Mouse (Mus musculus) limb, embryonic 12.5 days (tissue): ENCODE measurements around the gene Slc6a8. TPM values are rescaled to one million over a fixed set of nuclear protein-coding genes. Genes with fewer than 3 reads are reported as not detected.

ENCODE experiments used
- ATAC-seq: fragments of 200-750 bp; cut with Nextera tagmentation; 2 replicates; pipeline ENCODE4 v1.8.0; 2017; ENCODE audit warnings: low read depth, moderate TSS enrichment; ENCODE audit not compliant: insufficient number of reproducible peaks, insufficient read depth, low FRiP score, low TSS enrichment
- H3K27ac ChIP-seq: fragments of 300-500 bp; sonication (generic); 2 replicates; pipeline ENCODE4 v1.5.1; 2016; ENCODE audit warnings: mild to moderate bottlenecking, moderate library complexity
- H3K27me3 ChIP-seq: fragments of 300-500 bp; sonication (generic); 2 replicates; pipeline ENCODE4 v1.6.1; 2016; ENCODE audit warnings: mild to moderate bottlenecking, moderate library complexity
- H3K36me3 ChIP-seq: fragments of 300-500 bp; sonication (generic); 2 replicates; pipeline ENCODE4 v1.6.1; 2016; ENCODE audit warnings: mild to moderate bottlenecking, moderate library complexity
- H3K4me1 ChIP-seq: fragments of 300-500 bp; sonication (generic); replicated peaks from 2 replicates; pipeline ENCODE4 v1.6.1; 2016
- H3K4me2 ChIP-seq: fragments of 300-500 bp; sonication (generic); 2 replicates; pipeline ENCODE4 v1.6.1; 2016; ENCODE audit warnings: mild to moderate bottlenecking, moderate library complexity
- H3K4me3 ChIP-seq: fragments of 300-500 bp; sonication (generic); replicated peaks from 2 replicates; pipeline ENCODE4 v1.5.1; 2016; ENCODE audit warnings: mild to moderate bottlenecking
- H3K9ac ChIP-seq: fragments of 300-500 bp; sonication (generic); replicated peaks from 2 replicates; pipeline ENCODE4 v1.6.1; 2016; ENCODE audit warnings: mild to moderate bottlenecking, moderate library complexity
- H3K9me3 ChIP-seq: fragments of 300-500 bp; sonication (generic); 2 replicates; pipeline ENCODE4 v1.6.1; 2016; ENCODE audit warnings: mild to moderate bottlenecking, moderate library complexity
- WGBS: fragments of 180-500 bp; shearing (Covaris S2); methylation state at CpG from one replicate; pipeline ENCODE4 v1.1.7; 2016; 5-methylcytosine and 5-hydroxymethylcytosine counted together
- polyA plus RNA-seq: library from polyadenylated mRNA; unstranded; fragments of >200 nt; fragmentation: Nextera tagmentation; extraction: Ambion mirVana; gene quantifications from 2 replicates; pipeline ENCODE4 v1.2.1, GENCODE M21; 2016

Slc6a8 gene
- polyA plus RNA-seq, 1 experiment from 2014 or later, result 7.3 TPM

GRCm38 (mm10) chrX:73658391-73658790, 14.6 kb upstream of the Slc6a8 start:
- Histone ChIP-seq H3K9ac (no peak overlapping the region), H3K4me3 (no peak overlapping the region), H3K9me3 (no peaks in the 10 kb centered on the region), H3K4me2 (0 out of 2 replicates have a peak overlapping the region, but pooled peaks have one; percentile 71), H3K4me1 (0 out of 2 replicates have a peak, but pooled peaks cover 4% of the 10 kb centered on the region), H3K27me3 (peaks cover 28% of the 10 kb centered on the region), H3K27ac (no peak overlapping the region), H3K36me3 (no peaks in the 10 kb centered on the region)
- ATAC-seq, result no peak
- 57% methylated on average over 7 of the region's 7 CpGs for WGBS

- H3K4me1 ChIP-seq, result 0 out of 2 replicates have a peak, but pooled peaks cover 4% of the 10 kb centered on the region
- H3K9ac ChIP-seq, result no peak overlapping the region
- H3K4me3 ChIP-seq, result peak overlapping the region; percentile 51
- WGBS, result 57% methylated on average over 13 of the region's 13 CpGs
- no peak overlapping the region for H3K27ac ChIP-seq
- H3K9me3 ChIP-seq, result no peaks in the 10 kb centered on the region
- peaks cover 28% of the 10 kb centered on the region for H3K27me3 ChIP-seq
- ATAC-seq, result no peak
- H3K36me3 ChIP-seq, result no peaks in the 10 kb centered on the region
- H3K4me2 ChIP-seq, result peak overlapping the region; percentile 71
These were observed 13.9 kb upstream of the Slc6a8 start for GRCm38 (mm10) chrX:73658936-73659574.

GRCm38 (mm10) chrX:73659575-73660283, 13.2 kb upstream of the Slc6a8 start, which contains the start of gene Pnck:
Gene Pnck, minus strand, starts transcription at chrX:73660117.
- peak; percentile 56 for ATAC-seq
- Histone ChIP-seq H3K4me2 (peak within 1 kb of the TSS; percentile 71), H3K9me3 (no peaks in the 10 kb centered on the region), H3K9ac (peak within 1 kb of the TSS; percentile 52; the same call in 1 of the 2 replicates), H3K27me3 (peaks cover 28% of the 10 kb centered on the region), H3K36me3 (no peaks in the 10 kb centered on the region), H3K4me3 (peak within 1 kb of the TSS; percentile 51), H3K4me1 (0 out of 2 replicates have a peak, but pooled peaks cover 4% of the 10 kb centered on the region), H3K27ac (no peak within 1 kb of the TSS)
- 26% methylated on average over 41 of the region's 57 CpGs for WGBS

- 61% methylated on average over 3 of the region's 3 CpGs for WGBS
- Histone ChIP-seq H3K36me3 (no peaks in the 10 kb centered on the region), H3K27me3 (peaks cover 28% of the 10 kb centered on the region), H3K4me3 (peak overlapping the region; percentile 51), H3K4me2 (peak overlapping the region; percentile 71), H3K9ac (peak overlapping the region; percentile 52; the same call in 1 of the 2 replicates), H3K9me3 (no peaks in the 10 kb centered on the region), H3K27ac (no peak overlapping the region), H3K4me1 (0 out of 2 replicates have a peak, but pooled peaks cover 4% of the 10 kb centered on the region)
- no peak for ATAC-seq
These were observed 12.7 kb upstream of the Slc6a8 start for GRCm38 (mm10) chrX:73660284-73660665.

GRCm38 (mm10) chrX:73663143-73663542, 9.8 kb upstream of the Slc6a8 start:
- Histone ChIP-seq H3K4me2 (no peak overlapping the region), H3K9me3 (no peaks in the 10 kb centered on the region), H3K4me3 (no peak overlapping the region), H3K4me1 (0 out of 2 replicates have a peak, but pooled peaks cover 4% of the 10 kb centered on the region), H3K27ac (no peak overlapping the region), H3K9ac (no peak overlapping the region), H3K36me3 (no peaks in the 10 kb centered on the region), H3K27me3 (peaks cover 23% of the 10 kb centered on the region)
- ATAC-seq, result no peak

GRCm38 (mm10) chrX:73672031-73672431, 919 bp upstream of the Slc6a8 start:
- H3K27ac ChIP-seq, result no peak overlapping the region
- no peak overlapping the region for H3K9ac ChIP-seq
- peaks cover 9% of the 10 kb centered on the region; the same call in 1 of the 2 replicates for H3K36me3 ChIP-seq
- no peaks in the 10 kb centered on the region for H3K9me3 ChIP-seq
- no peak; the same call in 1 of the 2 replicates for ATAC-seq
- H3K4me1 ChIP-seq, result peaks cover 7% of the 10 kb centered on the region; the same call in 1 of the 2 replicates
- peak overlapping the region; percentile 62; the same call in 1 of the 2 replicates for H3K4me3 ChIP-seq
- H3K4me2 ChIP-seq, result peak overlapping the region; percentile 70; the same call in 1 of the 2 replicates
- WGBS, result 53% methylated on average over 4 of the region's 4 CpGs
- peaks cover 25% of the 10 kb centered on the region for H3K27me3 ChIP-seq

- peak overlapping the region; percentile 76; the same call in 1 of the 2 replicates for H3K27ac ChIP-seq
These were observed 643 bp downstream of the Slc6a8 start for GRCm38 (mm10) chrX:73673619-73673967.

GRCm38 (mm10) chrX:73673968-73674661, 1.2 kb downstream of the Slc6a8 start:
- Histone ChIP-seq H3K9me3 (no peaks in the 10 kb centered on the region), H3K9ac (peak overlapping the region; percentile 82), H3K27me3 (peaks cover 25% of the 10 kb centered on the region), H3K36me3 (peaks cover 27% of the 10 kb centered on the region; the same call in 1 of the 2 replicates), H3K27ac (no peak overlapping the region), H3K4me3 (peak overlapping the region; percentile 62), H3K4me2 (peak overlapping the region; percentile 70), H3K4me1 (peaks cover 7% of the 10 kb centered on the region; the same call in 1 of the 2 replicates)
- WGBS, result 14% methylated on average over 20 of the region's 20 CpGs
- ATAC-seq, result no peak

More at GRCm38 (mm10) chrX:73673619-73673967, 643 bp downstream of the Slc6a8 start:
- Histone ChIP-seq H3K27me3 (peaks cover 25% of the 10 kb centered on the region), H3K9ac (peak overlapping the region; percentile 82), H3K9me3 (no peaks in the 10 kb centered on the region), H3K4me1 (peaks cover 7% of the 10 kb centered on the region; the same call in 1 of the 2 replicates), H3K36me3 (peaks cover 23% of the 10 kb centered on the region; the same call in 1 of the 2 replicates), H3K4me3 (peak overlapping the region; percentile 62), H3K4me2 (peak overlapping the region; percentile 70)
- 23% methylated on average over 30 of the region's 42 CpGs for WGBS
- ATAC-seq, result no peak

- Histone ChIP-seq H3K36me3 (peaks cover 37% of the 10 kb centered on the region; the same call in 1 of the 2 replicates), H3K9ac (peak overlapping the region; percentile 82; the same call in 1 of the 2 replicates), H3K9me3 (no peaks in the 10 kb centered on the region), H3K4me2 (peak overlapping the region; percentile 70), H3K27me3 (peaks cover 25% of the 10 kb centered on the region), H3K4me3 (peak overlapping the region; percentile 62; the same call in 1 of the 2 replicates), H3K27ac (no peak overlapping the region), H3K4me1 (peaks cover 7% of the 10 kb centered on the region; the same call in 1 of the 2 replicates)
- WGBS, result 75% methylated on average over 2 of the region's 2 CpGs
- ATAC-seq, result no peak
These were observed 2.3 kb downstream of the Slc6a8 start for GRCm38 (mm10) chrX:73675231-73675630.

- Histone ChIP-seq H3K4me2 (no peak overlapping the region), H3K27ac (no peak overlapping the region), H3K9me3 (no peaks in the 10 kb centered on the region), H3K27me3 (peaks cover 25% of the 10 kb centered on the region), H3K4me1 (peaks cover 7% of the 10 kb centered on the region; the same call in 1 of the 2 replicates), H3K9ac (no peak overlapping the region), H3K4me3 (no peak overlapping the region), H3K36me3 (peaks cover 50% of the 10 kb centered on the region; the same call in 1 of the 2 replicates)
- WGBS, result 97% methylated on average over 4 of the region's 4 CpGs
- ATAC-seq, result no peak
These were observed 3.7 kb downstream of the Slc6a8 start for GRCm38 (mm10) chrX:73676668-73677067.
